Mouse (Mus musculus) heart, adult 2 months (tissue): ENCODE data around the gene Srcap. TPM values are rescaled to one million over a fixed set of nuclear protein-coding genes. Genes with fewer than 3 reads are reported as not detected.

Experiments used
- DNase-seq, 2 experiments: peaks; one replicate each; pipeline ENCODE4 v3.0.0; 2021
- H3K27ac ChIP-seq: fragments of 200-600 bp; 2 replicates; pipeline ENCODE4 v1.8.1; 2022
- H3K27me3 ChIP-seq: fragments of 200-500 bp; 2 replicates; pipeline ENCODE4 v1.6.1; 2012; ENCODE audit warnings: mild to moderate bottlenecking, low read length, inconsistent platforms, mixed read lengths; ENCODE audit not compliant: control insufficient read depth, insufficient read depth
- H3K36me3 ChIP-seq: fragments of 200-500 bp; 2 replicates; pipeline ENCODE4 v1.6.1; 2012; ENCODE audit warnings: low read length, inconsistent platforms; ENCODE audit not compliant: control insufficient read depth, insufficient read depth
- H3K4me1 ChIP-seq: fragments of 200-500 bp; 2 replicates; pipeline ENCODE4 v1.6.1; 2011; ENCODE audit warnings: low read length; ENCODE audit not compliant: control insufficient read depth, insufficient read depth
- H3K4me3 ChIP-seq: fragments of 200-600 bp; 2 replicates; pipeline ENCODE4 v1.8.1; 2022
- H3K79me2 ChIP-seq: fragments of 200-500 bp; replicated peaks from 2 replicates; pipeline ENCODE4 v1.6.1; 2012; ENCODE audit warnings: mild to moderate bottlenecking, inconsistent platforms, low read length, moderate library complexity, mixed read lengths; ENCODE audit not compliant: control insufficient read depth, insufficient read depth
- H3K9ac ChIP-seq: fragments of 200-500 bp; 2 replicates; pipeline ENCODE4 v1.6.1; 2012; ENCODE audit warnings: low read depth, mild to moderate bottlenecking, control low read depth, inconsistent platforms, low read length, mixed read lengths
- CTCF ChIP-seq: fragments of 200-600 bp; IDR thresholded peaks from 2 replicates; pipeline ENCODE4 v1.8.1; 2022; ENCODE audit warnings: antibody characterized with exemption, mild to moderate bottlenecking, moderate library complexity
- EP300 ChIP-seq: fragments of 200-500 bp; IDR thresholded peaks from 2 replicates; pipeline ENCODE4 v1.6.1; 2011; ENCODE audit warnings: low read depth, low read length, control low read depth; ENCODE audit not compliant: insufficient read depth
- POLR2A ChIP-seq: fragments of 200-500 bp; IDR thresholded peaks from 2 replicates; pipeline ENCODE4 v1.6.1; 2011; ENCODE audit warnings: mild to moderate bottlenecking, low read depth, low read length, control low read depth; ENCODE audit not compliant: insufficient read depth
- WGBS: fragments of 180-500 bp; shearing (Covaris S2); methylation state at CpG from one replicate; pipeline ENCODE4 v1.1.7; 2018; 5-methylcytosine and 5-hydroxymethylcytosine counted together
- intact Hi-C: fragments of 180-260 bp; cut with DNase I; formaldehyde crosslinking; loops from one replicate; pipeline ENCODE4 v1.15.1; 2025
- polyA plus RNA-seq: library from polyadenylated mRNA; depleted of rRNA; stranded (reverse); fragments of >200 nt; gene quantifications from 2 replicates; pipeline ENCODE4 v1.2.3, GENCODE M21; 2012
- total RNA-seq, 2 experiments: library from RNA; stranded (reverse); gene quantifications; 2 replicates each; pipeline ENCODE4 v1.2.3; 2021

The Srcap gene
- total and polyA plus RNA-seq, 3 experiments: 15.3 to 55.8 (median 53.1) TPM

DNA sequence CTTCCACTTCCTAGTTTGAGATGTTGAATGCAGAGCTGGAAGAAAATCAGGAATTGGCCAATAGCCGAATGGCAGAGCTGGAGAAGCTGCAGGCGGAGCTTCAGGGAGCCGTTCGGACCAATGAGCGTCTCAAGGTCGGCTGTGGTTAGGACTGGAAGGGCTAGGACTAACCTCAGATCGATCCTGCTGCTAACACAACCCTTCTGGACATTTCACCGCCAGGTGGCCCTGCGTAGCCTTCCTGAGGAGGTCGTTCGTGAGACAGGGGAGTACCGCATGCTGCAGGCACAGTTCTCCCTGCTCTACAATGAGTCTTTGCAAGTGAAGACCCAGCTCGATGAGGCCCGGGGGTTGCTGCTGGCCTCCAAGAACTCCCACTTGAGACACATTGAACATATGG is 80.8 kb downstream of the Srcap start:
- Histone ChIP-seq H3K36me3 (no peaks in the 10 kb centered on the region), H3K9ac (no peak overlapping the region), H3K27ac (no peak overlapping the region), H3K79me2 (no peaks in the 10 kb centered on the region), H3K27me3 (no peaks in the 10 kb centered on the region), H3K4me1 (peaks cover 5% of the 10 kb centered on the region), H3K4me3 (no peak overlapping the region)
- intact Hi-C loops: no loop called here
- TF ChIP-seq EP300: no peak
- no peak for TF ChIP-seq CTCF
- TF ChIP-seq POLR2A: no peak
- 88% methylated on average over 14 of the region's 14 CpGs for WGBS
- DNase-seq: no peak

DNA sequence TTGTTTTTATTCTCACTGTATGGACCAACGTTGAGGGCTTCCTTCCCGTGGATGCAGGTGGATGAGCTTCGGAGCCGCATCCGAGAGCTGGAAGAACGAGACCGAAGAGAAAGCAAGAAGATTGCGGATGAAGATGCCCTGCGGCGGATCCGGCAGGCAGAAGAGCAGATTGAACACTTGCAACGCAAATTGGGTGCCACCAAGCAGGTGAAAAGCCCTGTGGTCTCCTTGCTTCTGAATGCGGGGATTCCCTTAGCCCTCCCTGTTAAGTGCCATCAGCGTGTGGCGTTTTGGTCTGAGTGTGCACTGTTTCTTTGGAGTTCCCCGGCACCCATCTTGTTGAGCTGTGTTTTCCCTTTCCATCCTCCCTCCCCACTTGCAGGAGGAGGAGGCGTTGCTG is 85.0 kb downstream of the Srcap start:
- H3K4me3 ChIP-seq: no peak overlapping the region
- no peak for DNase-seq
- no peaks in the 10 kb centered on the region for H3K36me3 ChIP-seq
- intact Hi-C loops: no loop called here
- no peak overlapping the region for H3K27ac ChIP-seq
- H3K27me3 ChIP-seq: no peaks in the 10 kb centered on the region
- no peak overlapping the region for H3K9ac ChIP-seq
- WGBS: 96% methylated on average over 17 of the region's 17 CpGs
- TF ChIP-seq POLR2A: no peak
- no peak for TF ChIP-seq CTCF
- no peak for TF ChIP-seq EP300
- H3K4me1 ChIP-seq: no peaks in the 10 kb centered on the region
- no peaks in the 10 kb centered on the region for H3K79me2 ChIP-seq

DNA sequence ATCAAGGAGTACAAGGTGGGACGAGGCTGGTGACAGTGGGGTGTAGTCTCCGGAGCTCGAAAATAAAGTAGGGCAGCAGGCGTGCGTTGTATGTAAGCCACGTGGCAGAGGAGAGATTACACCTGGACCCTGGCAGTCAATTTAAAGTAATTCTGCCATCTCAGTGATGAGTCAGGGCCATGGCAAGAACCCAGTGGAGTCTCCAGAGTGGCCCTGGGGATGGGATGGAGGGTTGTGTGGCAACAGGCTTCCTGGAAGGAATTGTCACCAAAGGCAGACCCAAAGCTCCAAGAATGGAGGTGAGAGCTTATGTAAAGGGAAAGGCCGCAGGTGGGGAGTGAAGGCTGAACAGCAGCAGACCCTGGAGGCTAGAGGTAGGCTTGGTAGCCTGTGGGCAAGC is 88.8 kb downstream of the Srcap start:
- DNase-seq: no peak
- Histone ChIP-seq H3K79me2 (no peaks in the 10 kb centered on the region), H3K4me3 (no peak overlapping the region), H3K4me1 (no peaks in the 10 kb centered on the region), H3K36me3 (no peaks in the 10 kb centered on the region), H3K27me3 (no peaks in the 10 kb centered on the region), H3K27ac (no peak overlapping the region), H3K9ac (no peak overlapping the region)
- intact Hi-C loops: loop anchor here (5.0 kb wide), 1 partner anchor 47 kb away; no protein-coding TSS in a partner anchor
- WGBS: 94% methylated on average over 7 of the region's 7 CpGs
- TF ChIP-seq CTCF (no peak), POLR2A (no peak), EP300 (no peak)

DNA sequence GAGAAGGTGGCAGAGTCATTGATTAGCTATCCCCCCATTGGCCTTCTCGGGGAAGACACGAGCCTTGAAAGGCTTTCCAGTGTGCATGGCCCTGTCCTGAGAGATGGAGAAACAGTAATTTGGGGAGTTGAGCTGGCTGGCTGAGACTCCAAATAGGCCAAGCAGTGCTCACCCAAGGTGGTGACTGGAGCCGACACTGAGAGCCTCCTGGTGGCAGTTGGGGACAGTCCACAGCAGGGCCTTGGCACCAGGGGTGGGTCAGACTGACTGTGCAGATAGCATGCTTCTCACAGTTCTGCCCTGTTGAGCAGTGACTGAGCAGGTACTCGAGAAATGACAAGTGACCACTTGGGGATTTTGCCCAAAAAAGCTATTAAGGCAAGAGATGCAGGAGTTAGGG is 90.0 kb downstream of the Srcap start:
- H3K27me3 ChIP-seq: no peaks in the 10 kb centered on the region
- no peaks in the 10 kb centered on the region for H3K36me3 ChIP-seq
- H3K79me2 ChIP-seq: no peaks in the 10 kb centered on the region
- TF ChIP-seq CTCF (peak; percentile 9; the same call in 1 of the 2 replicates), EP300 (no peak), POLR2A (no peak)
- no peak overlapping the region for H3K9ac ChIP-seq
- no peak overlapping the region for H3K27ac ChIP-seq
- H3K4me3 ChIP-seq: no peak overlapping the region
- WGBS: 76% methylated on average over 4 of the region's 4 CpGs
- intact Hi-C loops: loop anchor here (5.0 kb wide), 1 partner anchor 46 kb away; no protein-coding TSS in a partner anchor
- no peaks in the 10 kb centered on the region for H3K4me1 ChIP-seq
- DNase-seq: no peak

DNA sequence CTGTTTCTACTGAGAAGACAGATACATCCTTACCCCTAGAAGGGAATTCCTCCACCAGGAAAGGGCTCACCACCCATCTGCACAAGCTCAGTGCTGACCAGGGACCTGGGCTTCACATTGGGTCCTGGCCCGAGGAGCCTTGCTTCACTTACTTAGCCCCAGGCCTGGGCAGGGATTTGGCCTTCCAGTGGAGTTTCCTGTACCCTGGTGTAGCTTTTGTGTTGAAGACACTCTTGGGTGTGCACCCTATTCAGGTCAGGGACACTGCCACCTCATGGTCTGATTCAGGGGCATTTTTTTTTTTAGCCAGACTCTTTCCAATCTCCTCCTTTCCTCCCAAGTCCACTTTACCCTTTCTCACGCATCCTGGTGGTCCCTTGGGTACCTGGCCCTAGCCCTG is 91.1 kb downstream of the Srcap start:
- H3K27ac ChIP-seq: no peak overlapping the region
- H3K9ac ChIP-seq: no peak overlapping the region
- intact Hi-C loops: loop anchor here (5.0 kb wide), 1 partner anchor 44 kb away; no protein-coding TSS in a partner anchor
- H3K36me3 ChIP-seq: no peaks in the 10 kb centered on the region
- no peak for TF ChIP-seq CTCF
- TF ChIP-seq POLR2A: no peak
- TF ChIP-seq EP300: no peak
- H3K27me3 ChIP-seq: no peaks in the 10 kb centered on the region
- H3K4me1 ChIP-seq: no peaks in the 10 kb centered on the region
- 86% methylated on average over 2 of the region's 2 CpGs for WGBS
- no peaks in the 10 kb centered on the region for H3K79me2 ChIP-seq
- DNase-seq: no peak
- H3K4me3 ChIP-seq: no peak overlapping the region

DNA sequence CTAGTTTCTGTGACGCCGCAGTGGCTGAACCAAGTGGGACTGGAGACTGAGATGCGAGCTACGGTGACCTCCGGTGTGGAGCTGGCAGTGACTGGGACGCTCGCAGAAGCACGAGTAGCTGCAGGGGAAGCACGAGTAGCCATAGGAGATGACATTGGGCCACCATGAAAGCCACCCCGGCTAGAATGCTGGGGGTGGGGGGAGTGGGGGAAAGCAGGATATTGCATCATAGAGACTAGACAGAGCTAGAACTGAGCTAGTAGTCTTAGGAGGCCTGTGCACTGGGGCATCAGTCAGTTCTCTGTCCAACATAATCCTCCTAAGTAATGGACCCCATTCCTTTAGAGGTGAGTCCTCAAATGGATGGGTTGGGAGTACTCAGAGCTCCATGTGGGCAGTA is 92.5 kb downstream of the Srcap start:
- Histone ChIP-seq H3K4me1 (no peaks in the 10 kb centered on the region), H3K27ac (no peak overlapping the region), H3K4me3 (no peak overlapping the region), H3K79me2 (no peaks in the 10 kb centered on the region), H3K9ac (no peak overlapping the region), H3K27me3 (no peaks in the 10 kb centered on the region), H3K36me3 (no peaks in the 10 kb centered on the region)
- DNase-seq: no peak
- intact Hi-C loops: loop anchor here (5.0 kb wide), 1 partner anchor 43 kb away; no protein-coding TSS in a partner anchor
- WGBS: 81% methylated on average over 10 of the region's 10 CpGs
- TF ChIP-seq POLR2A: 0 out of 2 replicates have a peak, but pooled peaks have one; percentile 4
- no peak for TF ChIP-seq CTCF
